Mouse (Mus musculus): ENCODE results near the gene Cpeb1. TPM values are rescaled to one million over a fixed set of nuclear protein-coding genes. Genes with fewer than 3 reads are reported as not detected.

The Cpeb1 gene
- total RNA-seq, 2 experiments from 2014 or later = 98.1 to 101 TPM

- Histone ChIP-seq H3K4me3 (no peak overlapping the region), H3K27ac (no peak overlapping the region)
- DNase-seq (ENCODE audit: extremely low spot score in 1 of 2, low spot score in 2 of 2) = no peak
- intact Hi-C loops (cut with DNase I) = no loop called here
- TF ChIP-seq CTCF (IDR thresholded peaks at IDR 0.05) = no peak
These were observed 9.7 kb upstream of the Cpeb1 start for GRCm38 (mm10) chr7:81464906-81465450.

- no peak overlapping the region for H3K27ac ChIP-seq
- no peak for TF ChIP-seq CTCF (IDR thresholded peaks at IDR 0.05)
- intact Hi-C loops (cut with DNase I) = no loop called here
These were observed 8.9 kb upstream of the Cpeb1 start for GRCm38 (mm10) chr7:81464116-81464515.

DNA sequence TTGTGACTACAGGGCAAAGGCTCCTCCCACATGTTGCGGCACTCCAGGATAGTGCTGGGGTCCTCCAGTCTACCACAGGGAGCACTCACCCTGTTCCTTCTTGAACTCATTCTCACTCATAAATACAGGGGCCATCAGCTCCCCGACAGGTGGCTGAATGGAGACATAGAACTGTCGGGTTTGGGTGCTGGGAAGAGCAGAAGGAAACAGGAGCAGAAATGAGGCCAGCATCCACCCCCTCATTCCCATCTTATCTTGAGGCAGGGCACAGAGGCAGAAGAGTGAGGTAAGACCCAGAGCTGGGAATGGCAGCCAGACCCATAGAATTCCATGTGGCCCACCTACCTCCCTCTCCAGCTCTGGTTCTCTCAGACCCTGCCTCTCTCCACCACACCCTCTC is 7.5 kb upstream of the Cpeb1 start:
- peak in 1 of 2 experiments; percentile 6 for DNase-seq (ENCODE audit: extremely low spot score in 1 of 2, low spot score in 2 of 2)
- Histone ChIP-seq H3K4me3 (no peak overlapping the region), H3K27ac (no peak overlapping the region)
- intact Hi-C loops (cut with DNase I) = no loop called here
- no peak for TF ChIP-seq CTCF (IDR thresholded peaks at IDR 0.05)

More at GRCm38 (mm10) chr7:81464116-81464515, 8.9 kb upstream of the Cpeb1 start:
- no peak overlapping the region for H3K4me3 ChIP-seq
- no peak for DNase-seq (ENCODE audit: extremely low spot score in 1 of 2, low spot score in 2 of 2)

DNA sequence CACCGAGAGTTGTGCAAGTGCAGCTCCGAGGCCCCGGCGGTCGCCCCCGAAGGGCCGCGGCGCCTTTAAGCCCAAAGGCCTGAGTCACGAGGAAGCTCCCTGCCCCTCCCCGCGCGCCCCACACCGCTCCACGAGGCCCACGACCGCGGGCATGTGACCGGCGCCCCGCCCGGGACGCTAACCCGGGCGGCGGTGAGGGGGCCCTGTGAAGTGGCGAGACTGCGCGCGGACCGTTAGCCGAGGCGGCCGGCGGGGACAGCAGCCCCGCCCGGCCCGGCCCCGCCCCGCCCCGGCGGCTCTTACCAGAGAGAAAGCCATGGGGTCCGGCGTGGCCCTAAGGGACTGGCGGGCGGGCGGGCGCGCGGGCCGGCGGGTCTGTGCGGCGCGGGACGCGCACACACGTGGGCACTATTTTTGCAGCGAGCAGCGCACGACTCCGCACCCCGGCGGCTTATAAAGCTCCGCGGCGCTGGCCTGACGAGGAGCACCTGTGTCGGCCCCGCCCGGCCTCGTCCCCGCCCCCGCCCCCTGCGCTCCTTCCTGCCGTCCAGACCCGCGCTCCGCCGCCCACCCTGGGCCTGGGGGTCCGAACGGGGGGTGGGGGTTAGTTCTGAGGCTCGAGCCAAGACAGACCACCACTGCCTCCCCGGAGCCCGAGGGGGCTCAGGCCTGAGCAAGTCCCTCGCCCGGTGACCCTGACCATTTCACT is 780 bp downstream of the Cpeb1 start:
- TF ChIP-seq CTCF (IDR thresholded peaks at IDR 0.05) = no peak
- peak; percentile 61 to 77 for DNase-seq (ENCODE audit: extremely low spot score in 1 of 2, low spot score in 2 of 2)
- intact Hi-C loops (cut with DNase I) = loop anchor here (1.0 to 5.0 kb wide), 6 partner anchors 57 to 323 kb away; partner anchors contain the start of genes Rps17 and Whamm
- peak overlapping the region; percentile 73 for H3K4me3 ChIP-seq
- H3K27ac ChIP-seq = peak overlapping the region; percentile 85

GRCm38 (mm10) chr7:81453443-81454274 is 1.6 kb downstream of the Cpeb1 start:
- peak; percentile 49 to 58 for DNase-seq (ENCODE audit: extremely low spot score in 1 of 2, low spot score in 2 of 2)
- peak overlapping the region; percentile 73 for H3K4me3 ChIP-seq
- peak; percentile 43 for TF ChIP-seq CTCF (IDR thresholded peaks at IDR 0.05)
- intact Hi-C loops (cut with DNase I) = loop anchor here (2.0 to 5.0 kb wide), 5 partner anchors 56 to 324 kb away; partner anchors contain the start of gene Rps17
- peak overlapping the region; percentile 69 for H3K27ac ChIP-seq

GRCm38 (mm10) chr7:81452971-81453441 is 2.3 kb downstream of the Cpeb1 start:
- intact Hi-C loops (cut with DNase I) = loop anchor here (5.0 kb wide), 2 partner anchors 56 to 324 kb away; no protein-coding TSS in a partner anchor
- H3K27ac ChIP-seq = peak overlapping the region; percentile 69

DNA sequence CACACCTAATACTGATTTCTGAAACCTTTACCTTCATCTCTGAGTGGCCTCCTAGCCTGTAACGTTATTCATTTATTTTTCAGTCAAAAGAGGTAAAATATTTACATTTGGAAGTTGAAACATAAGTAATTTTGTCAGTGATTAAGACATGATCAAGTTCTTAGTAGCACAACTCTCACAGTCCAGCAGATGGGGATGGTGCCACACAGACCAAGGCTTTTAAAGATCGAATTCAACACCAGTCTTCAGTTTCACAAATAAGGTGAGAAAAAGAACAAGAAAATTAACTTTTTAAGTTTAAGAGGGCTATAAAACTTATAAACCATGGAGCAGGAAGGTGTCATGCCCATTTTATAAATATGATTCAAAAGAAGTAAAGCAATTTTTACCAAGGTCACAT is 56.3 kb downstream of the Cpeb1 start:
- intact Hi-C loops (cut with DNase I) = loop anchor here (5.0 kb wide), 1 partner anchor 53 kb away; no protein-coding TSS in a partner anchor
- no peak for DNase-seq (ENCODE audit: extremely low spot score in 1 of 2, low spot score in 2 of 2)
- Histone ChIP-seq H3K4me3 (no peak overlapping the region), H3K27ac (no peak overlapping the region)
- peak; percentile 56 for TF ChIP-seq CTCF (IDR thresholded peaks at IDR 0.05)

More at GRCm38 (mm10) chr7:81452971-81453441, 2.3 kb downstream of the Cpeb1 start:
- peak; percentile 43 to 53 for DNase-seq (ENCODE audit: extremely low spot score in 1 of 2, low spot score in 2 of 2)
- peak overlapping the region; percentile 73 for H3K4me3 ChIP-seq
- TF ChIP-seq CTCF (IDR thresholded peaks at IDR 0.05) = no peak

- TF ChIP-seq CTCF (IDR thresholded peaks at IDR 0.05) = no peak
- no peak overlapping the region for H3K4me3 ChIP-seq
- no peak for DNase-seq (ENCODE audit: extremely low spot score in 1 of 2, low spot score in 2 of 2)
- H3K27ac ChIP-seq = no peak overlapping the region
- intact Hi-C loops (cut with DNase I) = loop anchor here (10.0 kb wide), 1 partner anchor 195 kb away; the partner anchor contains the start of gene Whamm
These were observed 75.9 kb downstream of the Cpeb1 start for GRCm38 (mm10) chr7:81379363-81379762.

- TF ChIP-seq CTCF (IDR thresholded peaks at IDR 0.05) = no peak
- Histone ChIP-seq H3K27ac (peak overlapping the region; percentile 94), H3K4me3 (peak overlapping the region; percentile 69)
- peak; percentile 76 to 79 for DNase-seq (ENCODE audit: extremely low spot score in 1 of 2, low spot score in 2 of 2)
- intact Hi-C loops (cut with DNase I) = loop anchor here (10.0 kb wide), 1 partner anchor 202 kb away; the partner anchor contains the start of gene Whamm
These were observed 82.8 kb downstream of the Cpeb1 start for GRCm38 (mm10) chr7:81372337-81372920.

GRCm38 (mm10) chr7:81371811-81372210 is 83.5 kb downstream of the Cpeb1 start:
- TF ChIP-seq CTCF (IDR thresholded peaks at IDR 0.05) = no peak
- DNase-seq (ENCODE audit: extremely low spot score in 1 of 2, low spot score in 2 of 2) = no peak
- intact Hi-C loops (cut with DNase I) = loop anchor here (10.0 kb wide), 1 partner anchor 203 kb away; the partner anchor contains the start of gene Whamm
- Histone ChIP-seq H3K27ac (peak overlapping the region; percentile 94), H3K4me3 (peak overlapping the region; percentile 69)

- Histone ChIP-seq H3K4me3 (peak overlapping the region; percentile 69), H3K27ac (peak overlapping the region; percentile 76)
- TF ChIP-seq CTCF (IDR thresholded peaks at IDR 0.05) = no peak; the same call in none of the 2 replicates
- intact Hi-C loops (cut with DNase I) = loop anchor here (2.0 to 10.0 kb wide), 2 partner anchors 85 to 205 kb away; partner anchors contain the start of genes Cpeb1 and Whamm
- peak; percentile 56 to 69 for DNase-seq (ENCODE audit: extremely low spot score in 1 of 2, low spot score in 2 of 2)
These were observed 85.5 kb downstream of the Cpeb1 start for GRCm38 (mm10) chr7:81369724-81370123.
